Mouse (Mus musculus) lung, embryonic 14.5 days (tissue): ENCODE data around the gene Angel1. TPM values are rescaled to one million over a fixed set of nuclear protein-coding genes. Genes with fewer than 3 reads are reported as not detected.

ENCODE experiments used
- ATAC-seq: fragments of 200-750 bp; cut with Nextera tagmentation; 2 replicates; pipeline ENCODE4 v1.8.0; 2017; ENCODE audit warnings: mild to moderate bottlenecking, moderate TSS enrichment, moderate library complexity; ENCODE audit not compliant: insufficient read depth
- DNase-seq: peaks from one replicate; pipeline ENCODE4 v3.0.0-alpha.2; 2015
- H3K27ac ChIP-seq: fragments of 300-500 bp; sonication (generic); 2 replicates; pipeline ENCODE4 v1.5.1; 2014; ENCODE audit warnings: low read depth, mild to moderate bottlenecking, moderate library complexity
- H3K27me3 ChIP-seq: fragments of 300-500 bp; sonication (generic); 2 replicates; pipeline ENCODE4 v1.6.1; 2014; ENCODE audit warnings: low read length, control low read depth; ENCODE audit not compliant: insufficient read depth
- H3K36me3 ChIP-seq: fragments of 300-500 bp; sonication (generic); 2 replicates; pipeline ENCODE4 v1.6.1; 2014; ENCODE audit warnings: control low read depth; ENCODE audit not compliant: insufficient read depth
- H3K4me1 ChIP-seq: fragments of 300-500 bp; sonication (generic); 2 replicates; pipeline ENCODE4 v1.6.1; 2014; ENCODE audit warnings: antibody characterized with exemption, control low read depth; ENCODE audit not compliant: insufficient read depth
- H3K4me2 ChIP-seq: fragments of 300-500 bp; sonication (generic); 2 replicates; pipeline ENCODE4 v1.6.1; 2014; ENCODE audit warnings: mild to moderate bottlenecking
- H3K4me3 ChIP-seq: fragments of 300-500 bp; sonication (generic); 2 replicates; pipeline ENCODE4 v1.5.1; 2014; ENCODE audit warnings: low read depth, low read length
- H3K9ac ChIP-seq: fragments of 300-500 bp; sonication (generic); 2 replicates; pipeline ENCODE4 v1.6.1; 2014
- H3K9me3 ChIP-seq: fragments of 300-500 bp; sonication (generic); 2 replicates; pipeline ENCODE4 v1.6.1; 2016; ENCODE audit warnings: low read depth, low read length, control low read depth
- CTCF ChIP-seq: IDR thresholded peaks from 2 replicates; pipeline ENCODE4 v1.5.1; 2016; ENCODE audit warnings: antibody characterized with exemption, low read depth
- WGBS: fragments of 180-500 bp; shearing (Covaris S2); extraction: QIAGEN DNeasy Blood & Tissue Kit; methylation state at CpG from one replicate; pipeline ENCODE4 v1.1.7; 2014; 5-methylcytosine and 5-hydroxymethylcytosine counted together
- polyA plus RNA-seq: library from polyadenylated mRNA; unstranded; fragments of >200 nt; fragmentation: Nextera tagmentation; extraction: Ambion mirVana; gene quantifications from 2 replicates; pipeline ENCODE4 v1.2.1, GENCODE M21; 2014

The Angel1 gene
- polyA plus RNA-seq, 1 experiment from 2014 or later = 14.3 TPM

- no peak overlapping the region for H3K4me3 ChIP-seq
- WGBS = 57% methylated on average over 13 of the region's 13 CpGs
- no peak for TF ChIP-seq CTCF
- peaks cover 16% of the 10 kb centered on the region; the same call in 1 of the 2 replicates for H3K36me3 ChIP-seq
- no peak for ATAC-seq
- 0 out of 2 replicates have a peak, but pooled peaks cover 3% of the 10 kb centered on the region for H3K4me1 ChIP-seq
- no peak overlapping the region for H3K9ac ChIP-seq
- no peak for DNase-seq
- 0 out of 2 replicates have a peak overlapping the region, but pooled peaks have one; percentile 10 for H3K4me2 ChIP-seq
- no peaks in the 10 kb centered on the region for H3K27me3 ChIP-seq
- peak overlapping the region; percentile 72 for H3K27ac ChIP-seq
- H3K9me3 ChIP-seq = no peaks in the 10 kb centered on the region
Observed at GRCm38 (mm10) chr12:86686551-86687330, 39.5 kb downstream of the Angel1 start.

GRCm38 (mm10) chr12:86685275-86685674 lies 41.0 kb downstream of the Angel1 start:
- Histone ChIP-seq H3K4me1 (peaks cover 4% of the 10 kb centered on the region; the same call in 1 of the 2 replicates), H3K4me2 (no peak overlapping the region), H3K36me3 (peaks cover 15% of the 10 kb centered on the region; the same call in 1 of the 2 replicates), H3K9me3 (no peaks in the 10 kb centered on the region), H3K27ac (no peak overlapping the region), H3K4me3 (no peak overlapping the region), H3K27me3 (no peaks in the 10 kb centered on the region), H3K9ac (no peak overlapping the region)
- DNase-seq (peak; percentile 39), ATAC-seq (no peak)
- TF ChIP-seq CTCF = no peak
- 58% methylated on average over 9 of the region's 9 CpGs for WGBS

GRCm38 (mm10) chr12:86683698-86684097 lies 42.6 kb downstream of the Angel1 start:
- no peak for DNase-seq
- Histone ChIP-seq H3K36me3 (0 out of 2 replicates have a peak, but pooled peaks cover 3% of the 10 kb centered on the region), H3K4me3 (no peak overlapping the region), H3K27me3 (no peaks in the 10 kb centered on the region), H3K27ac (peak overlapping the region; percentile 15; the same call in 1 of the 2 replicates), H3K4me2 (peak overlapping the region; percentile 18; the same call in 1 of the 2 replicates), H3K9me3 (no peaks in the 10 kb centered on the region), H3K9ac (no peak overlapping the region), H3K4me1 (peaks cover 10% of the 10 kb centered on the region; the same call in 1 of the 2 replicates)
- TF ChIP-seq CTCF = no peak
- ATAC-seq = no peak
- 53% methylated on average over 7 of the region's 7 CpGs for WGBS

GRCm38 (mm10) chr12:86682178-86682577 lies 44.1 kb downstream of the Angel1 start:
- no peak for TF ChIP-seq CTCF
- Histone ChIP-seq H3K27me3 (no peaks in the 10 kb centered on the region), H3K4me3 (0 out of 2 replicates have a peak overlapping the region, but pooled peaks have one; percentile 4), H3K9me3 (no peaks in the 10 kb centered on the region), H3K4me2 (peak overlapping the region; percentile 99; the same call in 1 of the 2 replicates), H3K27ac (no peak overlapping the region), H3K36me3 (0 out of 2 replicates have a peak, but pooled peaks cover 3% of the 10 kb centered on the region), H3K9ac (no peak overlapping the region), H3K4me1 (peaks cover 10% of the 10 kb centered on the region; the same call in 1 of the 2 replicates)
- DNase-seq (no peak), ATAC-seq (no peak)
- 66% methylated on average over 8 of the region's 8 CpGs for WGBS

GRCm38 (mm10) chr12:86681626-86682025 lies 44.6 kb downstream of the Angel1 start:
- no peaks in the 10 kb centered on the region for H3K27me3 ChIP-seq
- no peak overlapping the region for H3K27ac ChIP-seq
- no peaks in the 10 kb centered on the region for H3K9me3 ChIP-seq
- H3K4me3 ChIP-seq = 0 out of 2 replicates have a peak overlapping the region, but pooled peaks have one; percentile 4
- no peak for TF ChIP-seq CTCF
- H3K4me1 ChIP-seq = peaks cover 8% of the 10 kb centered on the region; the same call in 1 of the 2 replicates
- H3K4me2 ChIP-seq = peak overlapping the region; percentile 99
- no peak overlapping the region; the same call in 1 of the 2 replicates for H3K9ac ChIP-seq
- 78% methylated on average over 9 of the region's 9 CpGs for WGBS
- DNase-seq (no peak), ATAC-seq (no peak)
- H3K36me3 ChIP-seq = 0 out of 2 replicates have a peak, but pooled peaks cover 3% of the 10 kb centered on the region

- H3K4me3 ChIP-seq = peak overlapping the region; percentile 77
- 20% methylated on average over 11 of the region's 11 CpGs for WGBS
- H3K4me1 ChIP-seq = peaks cover 7% of the 10 kb centered on the region; the same call in 1 of the 2 replicates
- ATAC-seq = no peak
- no peaks in the 10 kb centered on the region for H3K36me3 ChIP-seq
- H3K4me2 ChIP-seq = peak overlapping the region; percentile 99
- H3K27ac ChIP-seq = peak overlapping the region; percentile 67
- no peak for DNase-seq
- 0 out of 2 replicates have a peak, but pooled peaks have one; percentile 12 for TF ChIP-seq CTCF
- H3K9me3 ChIP-seq = no peaks in the 10 kb centered on the region
- H3K9ac ChIP-seq = peak overlapping the region; percentile 80
- no peaks in the 10 kb centered on the region for H3K27me3 ChIP-seq
Observed at GRCm38 (mm10) chr12:86680591-86681193, 45.6 kb downstream of the Angel1 start.
